9 mouse cellular contexts compared by ENCODE assay signal in genomic region chr15:26620279-26620678, GRCm38 (mm10).
A peak's percentile ranks its signal among the peaks of the same experiment; 100 is the strongest.
DNase-seq lines count a peak whose midpoint lies in the region; ATAC-seq and TF ChIP-seq lines count a peak whose summit lies in the region.
"Had no signal": no experiment of that assay in that cellular context is flagged by ENCODE, and none has a peak within 500 bp of the region (broad histone marks: within the 10 kb centered on the region; RNA-seq: fewer than 3 reads in every experiment).

No protein-coding gene starts in this region.

- no peaks in the 10 kb centered on the region for H3K9me3 ChIP-seq in kidney, embryonic 15.5 days (replicated peaks)
- H3K9me3 ChIP-seq: G1E had no signal

- no peak overlapping the region for H3K4me2 ChIP-seq in kidney, embryonic 15.5 days

- H3K36me3 ChIP-seq in kidney, embryonic 15.5 days, result no peaks in the 10 kb centered on the region
- H3K36me3 ChIP-seq: G1E had no signal

- peak; percentile 45 for DNase-seq in kidney, adult 18-20 months
- peak; percentile 81 to 83 for DNase-seq in cerebellum, postnatal 10 days
- DNase-seq in gastrocnemius, adult 2 months, result peak; percentile 55
- peak; percentile 65 to 66 for DNase-seq in kidney, postnatal 25 days
- DNase-seq in lung, postnatal 10 days, result peak; percentile 81
- peak; percentile 48 to 69 for DNase-seq in right cerebral cortex, postnatal 10 days (ENCODE audit: low spot score in 2 of 2)

- H3K9ac ChIP-seq in kidney, embryonic 15.5 days, result no peak overlapping the region

- intact Hi-C loops in gastrocnemius, adult 2 months (cut with DNase I), result loop anchor here (1.0 kb wide), 1 partner anchor 569 kb away; no protein-coding TSS in a partner anchor

- WGBS in kidney, embryonic 15.5 days, result 34% methylated on average over 5 of the region's 5 CpGs

- H3K27me3 ChIP-seq in kidney, embryonic 15.5 days, result no peaks in the 10 kb centered on the region

- ATAC-seq in kidney, embryonic 15.5 days (replicated peaks; ENCODE audit: low FRiP score), result no peak
- ATAC-seq in monocyte, adult 5-6 weeks (replicated peaks; ENCODE audit: insufficient number of reproducible peaks, low FRiP score, low TSS enrichment, poor library complexity, severe bottlenecking), result no peak

- peak; percentile 77 for TF ChIP-seq CTCF in gastrocnemius, adult 2 months (IDR thresholded peaks at IDR 0.05)

- no peak overlapping the region for H3K4me3 ChIP-seq in kidney, embryonic 15.5 days (replicated peaks)
- no peak overlapping the region for H3K4me3 ChIP-seq in gastrocnemius, adult 2 months

- H3K4me1 ChIP-seq in kidney, embryonic 15.5 days, result 0 out of 2 replicates have a peak, but pooled peaks cover 3% of the 10 kb centered on the region

- no peak overlapping the region; the same call in 1 of the 2 replicates for H3K27ac ChIP-seq in kidney, embryonic 15.5 days
- no peak overlapping the region for H3K27ac ChIP-seq in gastrocnemius, adult 2 months
